Mouse (Mus musculus): Measurements from ENCODE around the gene Snd1. TPM values are rescaled to one million over a fixed set of nuclear protein-coding genes. Genes with fewer than 3 reads are reported as not detected.

The Snd1 gene
- total and polyA plus RNA-seq, 3 experiments: 83.7 to 377 (median 210) TPM

DNA sequence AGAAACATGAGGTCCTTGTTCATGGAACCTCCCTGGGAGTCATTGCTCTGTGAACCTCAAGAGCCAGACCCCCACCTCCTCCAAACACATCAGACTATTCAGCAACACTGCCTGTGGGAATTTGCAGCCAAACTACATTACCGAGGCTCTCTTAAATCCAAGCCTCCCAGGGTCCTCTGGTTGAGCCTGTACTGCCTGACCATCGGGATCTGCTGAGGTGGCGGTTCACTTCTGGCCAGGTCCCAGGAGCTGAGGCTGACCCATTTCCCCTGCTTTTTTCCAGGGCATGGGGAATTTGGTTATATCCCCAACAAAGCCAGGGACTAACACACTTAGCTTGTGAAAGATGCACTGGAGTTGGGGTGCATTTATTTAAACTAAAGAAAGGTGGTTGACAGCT lies 352.6 kb downstream of the Snd1 start:
- H3K4me1 ChIP-seq (ENCODE audit: control insufficient read depth in 1 of 2, insufficient read depth in 2 of 2): peaks cover 3 to 15% of the 10 kb centered on the region in 2 experiments; a peak in 3 of 4 replicates

DNA sequence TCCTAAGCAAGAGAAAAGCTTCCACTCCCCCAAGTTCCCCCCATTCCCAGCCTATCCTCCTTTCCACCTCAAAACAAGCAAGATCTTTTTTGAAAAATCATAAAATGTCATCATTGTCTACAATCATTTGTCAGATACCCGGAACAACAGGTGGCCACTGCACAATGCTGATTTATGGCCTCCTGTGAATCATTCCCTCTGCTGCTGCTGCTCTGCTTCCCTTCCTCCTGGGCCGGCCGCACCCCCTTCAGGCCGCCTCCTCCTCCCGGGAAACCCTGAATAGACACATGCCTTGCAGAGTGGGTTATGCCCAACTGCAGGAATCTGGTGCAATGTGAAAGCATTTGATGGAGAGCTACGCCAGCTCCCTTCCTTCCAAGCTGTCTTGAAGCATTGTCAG lies 353.7 kb downstream of the Snd1 start:
- TF ChIP-seq E2F4 (IDR thresholded peaks at IDR 0.05; ENCODE audit: insufficient replicate concordance, low read depth, low read length) (no peak), MAX (IDR thresholded peaks at IDR 0.05; ENCODE audit: low read length) (no peak), ETS1 (conservative IDR thresholded peaks at IDR 0.05; ENCODE audit: low read depth, low read length) (no peak), TBP (conservative IDR thresholded peaks at IDR 0.05; ENCODE audit: low read depth, low read length) (no peak)
- no peak overlapping the region for H3K27ac ChIP-seq (ENCODE audit: insufficient read depth, low read depth)
- peaks cover 3 to 11% of the 10 kb centered on the region in 2 experiments; a peak in 3 of 4 replicates for H3K4me1 ChIP-seq (ENCODE audit: control insufficient read depth in 1 of 2, insufficient read depth in 2 of 2)
- peaks cover 37 to 86% of the 10 kb centered on the region in 2 experiments for H3K36me3 ChIP-seq (replicated peaks in 1 of 2; ENCODE audit: control insufficient read depth in 1 of 2, insufficient read depth in 1 of 2, low read length in 1 of 2)
- H3K79me2 ChIP-seq (replicated peaks; ENCODE audit: control insufficient read depth, extremely low read depth, insufficient read depth, poor library complexity, severe bottlenecking): no peaks in the 10 kb centered on the region
- DNase-seq (ENCODE audit: extremely low read depth): no peak
- in situ Hi-C loops (cut with MboI; ENCODE audit: low pct_ligation_motif_present, low pct_unique_long_range_greater_than_20kb, low sequenced_read_pairs): no loop called here
- no peak overlapping the region for H3K9ac ChIP-seq (ENCODE audit: insufficient read depth, low read depth)
- peaks cover 32% of the 10 kb centered on the region for H3K9me3 ChIP-seq (replicated peaks; ENCODE audit: low read length)
- no peak overlapping the region for H3K4me3 ChIP-seq (replicated peaks in 1 of 3; ENCODE audit: low read depth in 2 of 3, low read length in 2 of 3, poor library complexity in 1 of 3)
- dilution Hi-C loops (cut with MboI; ENCODE audit: extremely low pct_ligation_motif_present, extremely low pct_unique_long_range_greater_than_20kb, low sequenced_read_pairs): no loop called here
- H3K27me3 ChIP-seq (replicated peaks): no peaks in the 10 kb centered on the region
- no peak overlapping the region for H3K4me2 ChIP-seq (ENCODE audit: insufficient read depth, low read depth, poor library complexity, severe bottlenecking)

More for the DNA sequence above, 352.6 kb downstream of the Snd1 start:
- dilution Hi-C loops (cut with MboI; ENCODE audit: extremely low pct_ligation_motif_present, extremely low pct_unique_long_range_greater_than_20kb, low sequenced_read_pairs): no loop called here
- in situ Hi-C loops (cut with MboI; ENCODE audit: low pct_ligation_motif_present, low pct_unique_long_range_greater_than_20kb, low sequenced_read_pairs): no loop called here
- Histone ChIP-seq H3K9me3 (replicated peaks; ENCODE audit: low read length) (peaks cover 28% of the 10 kb centered on the region), H3K27ac (ENCODE audit: insufficient read depth, low read depth) (no peak overlapping the region), H3K9ac (ENCODE audit: insufficient read depth, low read depth) (no peak overlapping the region), H3K4me2 (ENCODE audit: insufficient read depth, low read depth, poor library complexity, severe bottlenecking) (no peak overlapping the region), H3K27me3 (replicated peaks) (no peaks in the 10 kb centered on the region), H3K79me2 (replicated peaks; ENCODE audit: control insufficient read depth, extremely low read depth, insufficient read depth, poor library complexity, severe bottlenecking) (no peaks in the 10 kb centered on the region), H3K4me3 (replicated peaks in 1 of 3; ENCODE audit: low read depth in 2 of 3, low read length in 2 of 3, poor library complexity in 1 of 3) (no peak overlapping the region), H3K36me3 (replicated peaks in 1 of 2; ENCODE audit: control insufficient read depth in 1 of 2, insufficient read depth in 1 of 2, low read length in 1 of 2) (peaks cover 27 to 81% of the 10 kb centered on the region in 2 experiments)
- TF ChIP-seq MYC (IDR thresholded peaks at IDR 0.05; ENCODE audit: low read depth, low read length) (no peak), RAD21 (IDR thresholded peaks at IDR 0.05; ENCODE audit: low read depth, low read length) (no peak)
- no peak for DNase-seq (ENCODE audit: extremely low read depth)

DNA sequence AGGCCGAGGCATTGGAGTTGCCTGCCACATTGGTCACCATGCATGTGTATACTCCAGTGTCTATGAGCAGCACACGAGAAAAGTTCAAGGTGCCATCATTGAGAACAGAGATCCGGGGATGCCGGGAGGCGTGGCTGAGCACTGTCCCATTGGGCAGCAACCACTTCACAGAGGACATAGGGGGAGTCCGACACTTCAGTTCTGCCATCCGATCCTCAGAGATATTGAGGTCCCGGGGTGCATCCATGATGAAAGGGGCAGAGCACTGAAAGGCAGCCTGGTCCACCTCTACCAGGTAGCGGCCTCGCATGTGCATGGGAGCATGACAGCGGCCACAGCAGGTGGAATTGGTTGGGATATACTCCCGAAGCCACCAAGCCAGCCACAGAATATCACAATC lies 355.4 kb downstream of the Snd1 start:
- peaks cover 32% of the 10 kb centered on the region for H3K9me3 ChIP-seq (replicated peaks; ENCODE audit: low read length)
- no peak overlapping the region for H3K4me3 ChIP-seq (replicated peaks in 1 of 3; ENCODE audit: low read depth in 2 of 3, low read length in 2 of 3, poor library complexity in 1 of 3)
- H3K4me1 ChIP-seq (ENCODE audit: control insufficient read depth in 1 of 2, insufficient read depth in 2 of 2): peaks cover 3 to 8% of the 10 kb centered on the region in 2 experiments; a peak in 3 of 4 replicates
- no peak overlapping the region for H3K4me2 ChIP-seq (ENCODE audit: insufficient read depth, low read depth, poor library complexity, severe bottlenecking)
- no peak for TF ChIP-seq TCF12 (IDR thresholded peaks at IDR 0.05; ENCODE audit: low read depth, low read length)
- no peak for TF ChIP-seq MAX (IDR thresholded peaks at IDR 0.05; ENCODE audit: low read length)
- no peak for TF ChIP-seq RCOR1 (conservative IDR thresholded peaks at IDR 0.05; ENCODE audit: low read depth, low read length)
- TF ChIP-seq CHD1 (IDR thresholded peaks at IDR 0.05; ENCODE audit: low read depth, low read length): no peak
- no peak for TF ChIP-seq TBP (conservative IDR thresholded peaks at IDR 0.05; ENCODE audit: low read depth, low read length)
- TF ChIP-seq USF2 (conservative IDR thresholded peaks at IDR 0.05; ENCODE audit: low read depth, low read length): no peak
- TF ChIP-seq E2F4 (IDR thresholded peaks at IDR 0.05; ENCODE audit: insufficient replicate concordance, low read depth, low read length): no peak
- no peak for TF ChIP-seq POLR2AphosphoS2 (IDR thresholded peaks at IDR 0.05; ENCODE audit: low read depth, low read length)
- TF ChIP-seq NELFE (IDR thresholded peaks at IDR 0.05; ENCODE audit: low read depth, low read length): no peak
- no peak for TF ChIP-seq KAT2A (IDR thresholded peaks at IDR 0.05; ENCODE audit: insufficient replicate concordance, low read length)
- no peak for TF ChIP-seq UBTF (IDR thresholded peaks at IDR 0.05; ENCODE audit: low read depth, low read length)
- TF ChIP-seq MAZ (IDR thresholded peaks at IDR 0.05; ENCODE audit: low read depth, low read length): no peak
- no peak for TF ChIP-seq SMC3 (IDR thresholded peaks at IDR 0.05; ENCODE audit: low read depth, low read length)
- TF ChIP-seq ETS1 (conservative IDR thresholded peaks at IDR 0.05; ENCODE audit: low read depth, low read length): no peak
- no peak for TF ChIP-seq ZKSCAN1 (IDR thresholded peaks at IDR 0.05; ENCODE audit: borderline replicate concordance, low read depth, low read length)
- TF ChIP-seq ZC3H11A (IDR thresholded peaks at IDR 0.05; ENCODE audit: low read depth, low read length): no peak
- DNase-seq (ENCODE audit: extremely low read depth): no peak
- H3K79me2 ChIP-seq (replicated peaks; ENCODE audit: control insufficient read depth, extremely low read depth, insufficient read depth, poor library complexity, severe bottlenecking): no peaks in the 10 kb centered on the region
- in situ Hi-C loops (cut with MboI; ENCODE audit: low pct_ligation_motif_present, low pct_unique_long_range_greater_than_20kb, low sequenced_read_pairs) (no loop called here), dilution Hi-C loops (cut with MboI; ENCODE audit: extremely low pct_ligation_motif_present, extremely low pct_unique_long_range_greater_than_20kb, low sequenced_read_pairs) (no loop called here)
- H3K36me3 ChIP-seq (replicated peaks in 1 of 2; ENCODE audit: control insufficient read depth in 1 of 2, insufficient read depth in 1 of 2, low read length in 1 of 2): peaks cover 40 to 93% of the 10 kb centered on the region in 2 experiments
- H3K9ac ChIP-seq (ENCODE audit: insufficient read depth, low read depth): no peak overlapping the region
- H3K27ac ChIP-seq (ENCODE audit: insufficient read depth, low read depth): no peak overlapping the region
- no peaks in the 10 kb centered on the region for H3K27me3 ChIP-seq (replicated peaks)
